Mouse (Mus musculus): ENCODE measurements at regions not wholly inside any gene's neighbourhood (a gene's known extent, or its start where the extent isn't known, plus 50 kb on each side); places are given as distances from the start of the nearest gene placed in this dataset.

DNA sequence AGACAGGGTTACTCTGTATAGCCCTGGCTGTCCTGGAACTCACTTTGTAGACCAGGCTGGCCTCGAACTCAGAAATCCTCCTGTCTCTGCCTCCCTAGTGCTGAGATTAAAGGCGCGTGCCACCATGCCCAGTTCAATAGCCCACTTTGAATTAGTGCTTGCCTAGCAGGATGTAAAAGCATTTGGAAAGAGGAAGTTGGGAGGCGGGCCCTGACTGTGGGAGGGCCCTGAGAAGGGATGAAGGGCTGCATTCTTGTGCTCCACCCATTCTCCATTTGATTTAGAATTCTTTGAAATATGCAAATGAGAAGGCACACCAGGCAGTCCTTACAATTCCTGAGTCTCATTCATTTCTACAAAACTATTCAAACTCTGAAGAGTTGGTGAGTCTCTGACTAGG lies 287.6 kb downstream of the Barhl2 start:
- DNase-seq, result no peak

DNA sequence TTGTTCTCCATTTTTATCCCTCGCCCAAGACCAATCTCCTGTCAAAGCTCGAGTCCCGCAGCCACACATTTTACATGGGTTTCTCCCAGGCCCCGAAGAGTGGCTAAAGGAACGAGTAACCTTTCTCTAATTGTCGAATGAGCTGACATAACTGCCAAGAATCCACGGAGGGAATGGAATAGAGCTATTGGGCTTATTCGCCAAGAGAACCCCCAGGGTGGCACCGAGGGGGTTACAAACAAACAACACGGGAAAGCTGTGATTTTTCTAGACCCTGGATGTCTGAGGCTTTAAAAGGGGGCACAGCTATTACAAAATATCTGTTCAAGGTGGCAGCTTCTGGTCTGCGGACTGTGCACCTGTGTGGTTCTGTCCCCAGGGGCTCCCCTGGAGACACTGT lies 290.4 kb downstream of the Barhl2 start:
- DNase-seq, result no peak

DNA sequence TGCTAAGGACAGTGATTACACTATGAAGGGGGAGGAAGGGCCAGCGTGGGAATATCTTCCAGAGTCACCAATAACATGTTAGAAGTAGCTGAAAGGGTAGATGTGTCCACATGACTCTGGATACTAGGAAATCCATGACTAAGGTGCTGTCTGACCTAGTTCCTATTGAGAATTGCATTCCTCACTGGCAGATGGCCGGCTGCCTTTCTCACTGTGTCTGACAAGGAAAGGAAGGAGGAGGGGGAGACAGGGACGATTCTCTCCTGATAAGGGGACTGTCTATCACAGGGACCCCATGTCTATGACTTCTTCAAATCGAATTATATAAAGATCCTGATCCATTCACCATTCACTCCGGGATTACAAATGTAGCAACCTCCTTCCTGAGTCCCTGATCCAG lies 289.9 kb downstream of the Zfp326 start:
- no peak for DNase-seq

DNA sequence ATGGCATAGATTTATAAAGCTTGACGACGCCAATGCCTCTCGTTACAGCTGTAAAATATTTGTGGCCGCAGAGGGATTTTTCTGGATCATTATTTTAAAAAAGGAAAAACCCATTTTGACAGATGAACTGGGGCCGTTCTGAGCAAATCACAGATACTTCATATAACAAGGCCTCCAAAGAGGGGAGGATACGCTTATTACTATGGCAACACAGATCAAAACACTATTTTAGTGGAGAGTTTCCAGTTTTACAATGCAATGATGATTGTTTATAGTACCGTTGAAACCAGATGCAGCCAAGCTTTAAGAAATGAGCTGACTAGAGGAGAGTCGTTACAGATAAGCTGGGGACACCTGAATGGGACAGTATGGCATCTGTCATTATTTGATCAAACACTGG lies 287.8 kb downstream of the Zfp326 start:
- no peak for DNase-seq

DNA sequence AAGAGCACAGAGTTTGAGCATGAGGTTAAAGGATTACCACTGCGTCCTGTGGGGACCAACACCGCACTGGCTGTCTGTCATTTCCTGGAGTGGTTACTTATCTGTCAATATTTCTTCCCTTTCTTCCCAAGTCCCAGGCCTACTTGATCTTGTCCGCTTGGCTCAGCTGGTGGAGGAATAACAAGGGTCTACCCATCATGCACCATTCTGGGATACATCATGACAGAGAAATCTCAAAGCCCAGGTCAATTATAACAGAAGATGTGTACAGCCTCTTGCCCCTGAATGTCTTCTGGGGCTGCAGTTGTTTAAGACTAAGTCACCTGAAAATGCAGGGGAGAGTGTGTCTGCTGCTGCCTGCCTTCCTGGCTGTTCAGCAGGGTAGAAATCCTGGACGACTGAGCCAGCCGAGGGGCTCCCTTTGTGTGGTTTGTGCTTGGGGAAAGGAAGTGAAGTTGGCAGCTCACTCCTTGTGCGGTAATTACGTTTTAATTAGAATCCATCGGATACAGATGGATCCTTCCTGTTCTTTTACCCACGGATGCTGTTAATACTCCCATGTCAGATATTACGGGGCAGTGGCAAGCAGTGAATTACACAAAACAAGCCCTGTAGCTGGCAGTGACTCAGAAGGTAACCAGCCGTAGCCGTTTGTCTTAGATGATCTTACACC lies 286.8 kb downstream of the Zfp326 start:
- DNase-seq, result no peak

DNA sequence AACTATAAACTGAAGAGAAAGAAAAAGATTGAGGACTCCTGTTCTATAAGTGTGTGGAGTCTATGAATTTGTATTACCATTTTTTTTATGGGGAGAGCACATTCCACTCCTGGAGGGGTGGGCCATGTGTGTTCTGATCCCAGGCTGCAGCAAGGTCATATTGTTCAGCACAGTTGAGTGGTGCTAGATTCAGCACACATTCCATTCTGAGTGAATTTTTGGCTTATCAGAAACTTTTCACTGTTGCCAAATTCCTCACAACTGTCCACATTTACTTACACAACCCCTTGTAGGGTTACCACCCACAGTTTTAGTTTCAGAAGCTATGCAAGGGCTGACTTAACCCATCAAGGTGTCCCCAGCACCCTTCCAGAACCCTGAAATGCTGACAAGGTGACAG lies 262.7 kb downstream of the Zfp326 start:
- no peak for DNase-seq

DNA sequence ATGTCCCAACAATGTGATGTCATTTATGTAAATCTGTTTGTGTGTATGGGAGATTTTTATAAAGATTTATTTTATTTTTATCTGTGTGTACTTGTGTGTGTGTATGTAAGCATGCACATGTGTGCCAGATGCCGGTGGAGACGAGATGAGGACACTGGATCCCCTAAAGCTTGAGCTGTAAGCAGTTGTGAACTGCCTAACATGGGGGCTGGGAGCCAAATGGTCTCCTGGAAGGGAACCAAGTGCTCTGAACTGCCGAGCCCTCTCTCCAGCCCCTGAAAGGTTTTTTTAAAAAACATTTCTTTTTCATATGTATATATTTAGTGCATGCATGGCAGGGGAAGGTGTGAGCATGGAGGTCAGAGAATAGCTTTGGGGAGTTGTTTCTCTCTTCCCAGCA lies 246.6 kb downstream of the Zfp326 start:
- DNase-seq, result no peak

DNA sequence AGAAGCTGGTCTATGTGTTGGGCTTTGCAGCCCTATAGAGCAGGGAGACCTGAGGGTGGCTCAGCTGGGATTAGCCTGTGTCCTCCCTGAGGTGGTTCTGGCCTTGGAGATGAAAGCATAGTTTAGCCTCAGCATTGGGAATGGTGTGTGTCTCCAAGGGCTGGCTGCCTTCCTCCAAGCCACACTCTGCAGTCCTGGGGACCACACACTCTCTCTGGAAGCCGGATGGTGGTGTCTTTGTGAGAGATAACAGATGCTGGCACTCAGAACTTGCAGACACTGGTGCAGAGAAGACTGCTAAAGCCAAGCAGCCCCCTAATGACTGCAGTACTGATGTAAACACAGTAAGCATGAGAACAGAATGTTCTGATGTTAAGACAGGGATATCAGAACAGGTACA lies 243.2 kb downstream of the Zfp326 start:
- no peak for DNase-seq

DNA sequence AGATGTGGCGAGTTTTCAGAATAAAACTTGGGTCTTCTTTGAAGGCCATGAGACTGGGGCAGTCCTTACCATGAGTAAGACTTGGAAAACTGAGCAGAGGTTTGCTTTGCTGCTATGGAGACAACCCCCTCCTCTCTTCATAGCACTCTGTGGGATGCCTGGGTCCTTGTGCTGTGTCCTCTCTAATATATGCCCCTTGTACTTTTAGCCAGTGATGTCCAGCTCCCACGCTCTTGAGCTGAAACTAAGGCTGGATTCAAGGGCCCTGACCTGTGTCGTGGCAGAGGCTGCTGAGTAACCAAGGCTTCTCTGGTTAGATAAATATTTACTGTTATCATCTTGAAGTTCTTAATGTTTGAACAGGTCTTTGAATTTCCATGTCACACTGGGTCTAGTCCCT lies 236.8 kb downstream of the Zfp326 start:
- no peak for DNase-seq

DNA sequence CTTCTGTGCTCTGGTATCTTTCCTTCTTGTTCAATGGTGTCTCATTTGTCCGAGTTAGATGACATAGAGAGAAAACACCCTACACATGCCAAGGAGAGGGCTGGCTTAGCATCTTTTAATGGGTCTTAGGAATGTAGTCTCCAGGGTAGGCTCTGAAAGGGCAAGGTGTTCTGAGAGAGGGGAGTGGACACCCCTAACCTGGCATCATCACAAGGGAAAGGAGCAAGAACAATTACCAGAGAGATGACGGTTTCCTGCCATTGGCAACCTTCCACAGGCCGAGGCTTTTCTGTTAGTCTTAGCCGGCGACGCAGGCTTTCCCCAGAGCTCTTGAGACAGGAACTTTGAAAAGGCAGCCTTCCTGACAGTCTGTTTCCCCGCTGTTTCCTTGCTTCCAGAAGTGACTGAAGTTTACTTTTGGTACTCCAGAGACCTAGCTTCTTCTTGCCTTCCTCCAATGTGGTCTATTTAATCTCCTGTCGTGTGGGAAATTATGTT lies 232.2 kb downstream of the Zfp326 start:
- no peak for DNase-seq

DNA sequence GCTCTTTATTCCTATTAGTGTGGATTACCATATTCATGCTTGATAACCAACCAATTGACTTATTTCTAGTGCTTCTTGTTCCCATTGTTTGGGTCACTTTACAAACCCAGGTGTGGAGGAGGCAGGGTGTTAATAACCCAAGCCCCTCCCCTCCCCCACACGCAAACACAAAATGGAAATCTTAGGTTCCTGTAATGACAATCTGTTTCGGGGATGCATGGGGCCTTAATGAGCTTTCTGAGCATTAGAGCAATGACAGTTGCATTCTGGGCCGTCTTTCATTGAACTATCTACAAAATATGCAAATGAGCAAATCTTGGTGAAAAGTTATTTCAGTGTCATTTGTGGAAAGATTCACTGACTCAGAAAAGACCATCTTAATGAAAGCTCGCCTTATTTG lies 225.9 kb downstream of the Zfp326 start:
- DNase-seq, result no peak

DNA sequence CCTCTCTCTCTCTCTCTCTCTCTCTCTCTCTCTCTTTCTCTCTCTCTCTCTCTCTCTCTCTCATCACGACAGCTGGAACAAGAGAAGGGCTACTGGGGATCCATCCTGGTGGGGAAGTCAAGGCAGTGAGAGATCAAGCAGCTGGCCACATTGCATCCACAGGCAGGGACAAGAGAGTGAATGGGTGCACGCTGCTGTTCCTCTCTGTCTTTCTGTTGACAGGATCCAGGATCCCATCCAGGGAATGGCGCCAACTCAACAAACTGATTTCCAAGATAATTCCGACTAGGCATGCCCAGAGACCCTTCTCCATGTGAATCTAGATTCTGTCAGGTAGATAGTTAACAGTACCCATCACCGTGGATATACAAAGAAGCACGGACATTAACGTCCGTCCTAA lies 222.5 kb downstream of the Zfp326 start:
- no peak for DNase-seq

DNA sequence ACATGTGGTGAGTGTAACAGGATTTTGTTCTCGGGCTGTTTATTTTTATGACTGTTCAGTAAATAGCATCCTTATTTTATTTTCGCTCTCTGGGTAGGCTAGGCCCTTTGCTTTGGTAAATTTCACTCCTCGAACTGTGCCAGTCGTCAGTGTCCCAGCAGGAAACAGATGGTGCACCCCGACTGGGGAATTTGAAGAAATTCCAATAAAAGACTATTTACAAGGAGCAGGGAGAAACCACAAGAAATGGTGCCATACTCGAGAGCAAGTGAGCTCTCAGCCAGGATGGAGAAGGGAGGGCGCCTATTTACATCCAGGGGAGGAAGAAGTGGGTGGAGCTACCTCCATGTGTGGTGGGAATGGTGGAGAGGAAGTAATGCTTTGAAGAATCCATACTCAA lies 213.0 kb downstream of the Zfp326 start:
- no peak for DNase-seq

DNA sequence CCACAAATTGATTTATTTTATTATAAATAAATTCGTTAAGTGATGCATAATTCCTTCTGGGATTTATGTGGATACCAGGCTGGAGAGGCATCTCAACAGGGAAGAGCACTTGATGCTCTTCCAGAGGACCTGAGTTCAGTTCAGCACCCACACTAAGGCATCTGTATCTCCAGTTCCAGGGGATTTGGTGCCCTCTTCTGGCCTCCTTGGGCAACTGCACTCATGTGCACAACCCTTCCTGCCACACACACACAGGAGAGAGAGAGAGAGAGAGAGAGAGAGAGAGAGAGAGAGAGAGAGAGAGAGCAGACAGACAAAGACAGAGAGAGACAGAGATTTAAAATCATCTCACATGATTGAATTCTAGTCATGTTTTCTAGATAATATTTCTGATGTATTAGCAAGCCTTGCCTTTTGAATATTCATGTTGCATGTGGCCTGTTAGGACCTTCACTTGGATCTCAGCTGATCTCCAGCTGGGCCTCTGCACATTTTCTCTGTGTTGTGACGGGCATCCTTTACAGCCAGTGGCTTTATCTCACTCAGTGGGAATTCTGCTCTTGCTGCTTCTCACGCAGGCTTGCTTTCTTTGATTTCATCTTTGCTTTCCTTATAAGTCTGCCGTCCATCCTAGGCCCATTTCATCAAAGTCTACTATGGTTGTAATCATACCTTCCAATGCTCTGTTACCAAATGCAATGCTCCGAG lies 212.3 kb downstream of the Zfp326 start:
- DNase-seq, result no peak

DNA sequence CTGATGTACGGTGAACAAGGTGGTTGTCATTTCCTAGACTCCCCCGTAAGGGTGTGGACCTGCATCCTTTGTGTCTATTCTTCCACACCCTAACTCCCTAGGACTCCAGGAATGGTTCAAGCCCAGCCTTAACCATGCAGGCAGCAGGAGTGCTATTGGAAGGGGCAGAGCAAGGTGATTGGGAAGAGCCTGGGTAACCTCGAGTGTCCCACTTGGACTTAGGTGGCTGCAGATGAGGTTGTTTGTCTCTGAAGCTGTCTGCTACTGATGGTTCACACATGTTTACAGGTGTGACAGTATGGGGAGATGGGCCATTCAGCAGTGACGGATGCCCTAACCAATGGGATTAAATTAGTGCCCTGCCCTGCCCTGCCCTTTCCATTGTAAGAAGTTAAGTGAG lies 207.4 kb downstream of the Zfp326 start:
- no peak for DNase-seq

DNA sequence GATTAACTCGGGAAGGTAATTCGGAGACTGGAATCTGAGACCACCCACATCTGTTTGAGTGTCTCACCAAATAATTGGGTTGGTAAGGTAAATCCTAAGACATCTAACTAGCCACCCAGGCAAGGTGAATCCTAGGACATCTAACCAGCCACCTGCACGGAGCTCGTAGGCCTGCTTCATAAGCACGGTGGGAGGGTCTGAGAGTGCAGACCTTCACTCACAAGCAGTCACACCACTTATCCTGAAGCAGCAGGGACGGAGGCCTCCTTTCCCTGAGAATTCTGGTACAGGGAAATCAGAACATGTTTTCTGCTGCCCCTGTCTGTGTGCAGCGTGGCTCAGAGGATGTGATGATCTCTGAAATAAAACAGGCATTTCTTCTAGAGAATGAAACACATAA lies 206.5 kb downstream of the Zfp326 start:
- DNase-seq, result no peak

DNA sequence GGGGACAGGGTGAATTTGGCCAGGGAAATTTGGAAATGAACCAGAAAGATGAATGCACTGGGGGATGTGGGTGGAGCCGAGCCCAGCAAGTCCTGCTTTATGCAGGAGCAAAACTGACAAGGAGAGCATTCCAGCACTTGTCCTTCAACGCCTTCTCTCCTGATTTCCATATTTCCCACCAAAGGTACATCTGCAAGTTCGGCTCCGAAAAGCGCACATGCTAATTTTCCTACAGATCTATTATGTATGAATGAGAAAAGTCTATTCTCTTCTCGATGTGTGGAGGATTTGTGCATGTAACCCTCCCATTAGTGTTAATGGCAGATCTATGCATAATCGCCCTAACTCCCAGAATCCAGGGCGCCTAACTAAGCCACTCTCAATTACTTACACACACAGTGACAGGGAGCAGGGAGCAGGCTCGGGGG lies 190.8 kb downstream of the Zfp326 start:
- no peak for DNase-seq

DNA sequence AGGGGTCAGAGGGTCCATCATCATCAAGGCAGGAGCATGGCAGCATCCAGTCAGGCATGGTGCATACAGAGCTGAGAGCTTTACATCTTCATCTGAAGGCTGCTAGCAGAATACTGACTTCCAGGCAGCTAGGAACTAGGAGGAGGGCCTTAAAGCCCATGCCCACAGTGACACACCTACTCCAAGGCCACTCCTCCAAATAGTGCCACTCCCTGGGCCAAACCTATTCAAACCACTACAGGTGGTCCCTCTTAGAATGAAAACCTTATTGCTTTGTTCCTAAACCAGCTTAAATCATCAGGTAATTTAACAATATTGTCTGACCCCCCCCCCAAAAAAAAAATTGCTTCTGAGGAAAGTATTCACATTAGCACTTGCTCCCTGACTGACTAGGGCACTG lies 190.3 kb downstream of the Zfp326 start:
- DNase-seq, result no peak

DNA sequence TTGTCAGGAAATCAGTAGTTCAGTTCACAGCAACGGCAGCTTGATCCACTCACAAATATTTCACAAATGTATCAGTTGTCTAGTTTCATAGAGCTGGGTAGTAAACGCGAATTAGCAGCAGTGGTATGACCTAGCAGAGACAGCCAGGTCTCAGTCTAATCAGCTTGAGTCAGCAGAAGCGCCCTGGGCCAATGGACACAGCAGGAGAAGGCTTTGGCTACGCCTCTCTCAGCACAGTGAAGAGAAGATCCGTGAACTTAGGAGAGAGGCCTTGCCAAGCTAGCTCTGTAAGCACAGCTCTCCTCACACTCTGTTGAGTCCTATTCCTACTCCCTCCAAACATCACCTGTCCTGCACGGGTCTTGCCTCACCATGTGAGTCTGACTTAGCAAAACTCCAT lies 188.0 kb downstream of the Zfp326 start:
- no peak for DNase-seq

DNA sequence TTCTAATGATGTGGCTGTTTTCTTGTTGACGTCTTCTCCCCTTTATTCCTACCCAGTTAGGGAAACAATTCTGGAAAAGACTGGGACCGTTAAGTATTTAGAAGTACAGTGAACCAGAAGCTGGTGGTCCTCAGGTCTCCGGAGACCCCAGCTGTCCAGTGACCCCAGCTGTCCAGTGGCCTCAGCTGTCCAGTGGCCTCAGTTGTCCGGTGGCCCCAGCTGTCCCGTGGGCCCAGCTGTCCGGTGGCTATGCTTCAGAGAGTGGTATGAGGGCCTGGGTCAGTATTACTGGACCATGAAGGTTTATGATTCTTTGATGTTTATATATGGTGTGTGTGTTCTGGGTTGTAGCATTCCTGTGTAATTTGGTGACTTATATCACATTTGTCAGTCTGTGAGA lies 186.6 kb downstream of the Zfp326 start:
- no peak for DNase-seq

DNA sequence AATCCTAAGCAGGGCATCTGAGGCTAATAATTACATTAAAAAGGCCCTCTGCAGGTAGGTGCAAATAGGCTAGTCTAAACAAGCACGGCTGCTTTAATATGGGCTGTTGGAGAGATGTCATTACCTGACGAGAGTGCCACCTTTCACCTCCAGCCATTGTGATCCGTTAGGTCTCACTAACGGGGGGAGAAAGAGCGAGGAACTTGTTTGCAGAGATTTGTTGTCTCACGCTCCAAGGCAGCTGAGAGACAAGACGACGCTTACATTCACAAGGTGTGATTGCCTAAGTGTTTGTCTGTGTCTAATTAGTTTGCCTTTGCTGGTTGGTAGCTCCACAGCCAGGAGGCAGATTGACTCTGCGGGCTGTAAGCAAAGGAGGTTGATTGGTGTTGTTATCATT lies 180.3 kb downstream of the Zfp326 start:
- DNase-seq, result no peak

DNA sequence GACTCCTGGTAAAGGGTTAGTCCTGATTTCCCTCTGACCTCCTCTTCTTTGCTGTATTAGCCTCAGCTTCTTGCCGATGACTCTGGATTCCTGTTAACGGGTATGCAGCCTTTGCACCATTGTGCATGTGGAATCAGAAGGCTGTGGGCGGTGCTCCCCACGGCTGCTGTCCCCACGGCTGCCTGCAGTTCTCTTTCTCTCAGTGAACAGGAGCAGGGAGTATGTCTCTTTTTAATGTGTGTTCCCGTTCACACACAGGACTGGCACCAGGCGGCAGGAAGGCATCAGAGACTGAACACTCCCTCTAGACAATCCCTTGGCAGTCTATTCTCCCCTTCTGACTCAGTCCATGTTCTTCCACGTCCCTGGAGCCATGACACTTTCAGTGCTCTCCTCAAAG lies 178.9 kb downstream of the Zfp326 start:
- DNase-seq, result no peak

DNA sequence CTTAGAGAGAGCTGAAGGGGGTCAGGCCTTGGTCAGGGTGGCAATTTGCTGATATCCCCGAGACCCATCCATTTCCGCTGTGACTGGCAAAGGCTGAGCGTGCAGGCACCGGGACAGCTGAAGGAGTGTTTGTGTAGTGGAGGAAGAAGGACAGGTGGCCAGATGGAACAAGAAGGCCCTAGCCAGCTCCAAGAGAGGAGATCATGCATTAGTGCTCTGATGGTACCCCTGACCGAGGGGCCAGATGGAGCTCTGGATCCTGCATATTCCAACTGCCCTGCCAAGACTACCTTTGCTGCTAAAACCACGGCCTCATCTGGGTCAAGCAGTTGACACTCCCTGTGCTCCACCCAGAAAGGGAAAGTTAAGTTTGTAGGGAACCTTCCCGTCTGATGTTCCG lies 174.7 kb downstream of the Zfp326 start:
- no peak for DNase-seq

DNA sequence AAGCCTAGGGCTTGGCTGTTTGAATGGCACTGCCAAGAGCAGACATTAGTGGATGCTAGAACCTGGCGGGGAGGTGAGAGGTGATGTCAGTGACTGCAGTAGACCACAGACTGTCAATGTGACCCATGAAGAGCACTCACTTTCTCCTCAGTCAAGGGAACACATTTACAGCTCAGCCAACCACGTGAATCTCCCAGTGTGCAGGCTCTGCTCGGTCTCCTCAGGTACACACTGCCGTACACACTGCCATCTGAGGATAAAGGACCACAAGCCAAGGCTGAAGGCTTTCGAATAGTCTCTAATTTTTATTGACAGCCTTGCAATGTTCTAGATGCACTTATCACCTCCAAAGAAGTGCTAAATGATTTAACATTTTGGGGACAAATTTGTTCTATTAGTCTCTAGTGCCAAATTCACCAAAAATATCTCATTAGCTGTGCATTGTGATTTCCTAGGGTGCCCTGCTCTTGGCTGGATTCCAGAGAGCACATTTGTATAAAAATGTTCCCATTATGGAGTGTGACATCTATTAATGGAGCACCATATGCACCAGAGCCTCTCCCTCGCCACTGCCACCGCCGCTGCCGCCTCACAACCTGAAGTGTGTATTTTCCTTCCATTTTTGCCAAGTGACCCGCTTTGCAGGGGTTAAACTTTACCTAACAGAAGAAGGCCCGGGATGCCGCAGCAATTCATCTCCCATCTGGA lies 168.7 kb downstream of the Zfp326 start:
- no peak for DNase-seq

Data from thymus, postnatal 4 days (tissue).